Mouse (Mus musculus): Measurements from ENCODE around the gene Edaradd. TPM values are rescaled to one million over a fixed set of nuclear protein-coding genes. Genes with fewer than 3 reads are reported as not detected.

The Edaradd gene
- polyA plus RNA-seq, 1 experiment: 0.55 TPM

- peaks cover 5% of the 10 kb centered on the region for H3K36me3 ChIP-seq (ENCODE audit: control insufficient read depth, insufficient read depth, low read length)
Measured at GRCm38 (mm10) chr13:12442008-12442587, 78.1 kb downstream of the Edaradd start.

GRCm38 (mm10) chr13:12440813-12441212, 79.4 kb downstream of the Edaradd start:
- H3K27me3 ChIP-seq (replicated peaks; ENCODE audit: control insufficient read depth, insufficient read depth, low read length): no peaks in the 10 kb centered on the region
- TF ChIP-seq POLR2A (IDR thresholded peaks at IDR 0.05; ENCODE audit: low read depth, low read length): no peak
- TF ChIP-seq CTCF (conservative IDR thresholded peaks at IDR 0.05; ENCODE audit: insufficient read depth, insufficient read length, low read depth, low read length): no peak
- DNase-seq: no peak
- H3K4me3 ChIP-seq (ENCODE audit: insufficient read depth, low read depth, low read length): no peak overlapping the region
- no peaks in the 10 kb centered on the region for H3K4me1 ChIP-seq (ENCODE audit: control insufficient read depth, insufficient read depth, low read length)
- 94% methylated on average over 6 of the region's 6 CpGs for WGBS
- no peak overlapping the region for H3K27ac ChIP-seq (ENCODE audit: insufficient read depth, low read depth, low read length)
- H3K36me3 ChIP-seq (ENCODE audit: control insufficient read depth, insufficient read depth, low read length): peaks cover 5% of the 10 kb centered on the region

More at GRCm38 (mm10) chr13:12442008-12442587, 78.1 kb downstream of the Edaradd start:
- no peak overlapping the region for H3K4me3 ChIP-seq (ENCODE audit: insufficient read depth, low read depth, low read length)
- 83% methylated on average over 2 of the region's 2 CpGs for WGBS
- TF ChIP-seq CTCF (conservative IDR thresholded peaks at IDR 0.05; ENCODE audit: insufficient read depth, insufficient read length, low read depth, low read length) (no peak), POLR2A (IDR thresholded peaks at IDR 0.05; ENCODE audit: low read depth, low read length) (no peak)
- H3K27me3 ChIP-seq (replicated peaks; ENCODE audit: control insufficient read depth, insufficient read depth, low read length): no peaks in the 10 kb centered on the region
- no peaks in the 10 kb centered on the region for H3K4me1 ChIP-seq (ENCODE audit: control insufficient read depth, insufficient read depth, low read length)
- DNase-seq: peak; percentile 47
- H3K27ac ChIP-seq (ENCODE audit: insufficient read depth, low read depth, low read length): no peak overlapping the region

GRCm38 (mm10) chr13:12439586-12439985, 80.7 kb downstream of the Edaradd start:
- Histone ChIP-seq H3K27ac (ENCODE audit: insufficient read depth, low read depth, low read length) (no peak overlapping the region), H3K4me1 (ENCODE audit: control insufficient read depth, insufficient read depth, low read length) (no peaks in the 10 kb centered on the region), H3K36me3 (ENCODE audit: control insufficient read depth, insufficient read depth, low read length) (peaks cover 8% of the 10 kb centered on the region), H3K27me3 (replicated peaks; ENCODE audit: control insufficient read depth, insufficient read depth, low read length) (no peaks in the 10 kb centered on the region), H3K4me3 (ENCODE audit: insufficient read depth, low read depth, low read length) (no peak overlapping the region)
- no peak for DNase-seq
- WGBS: 90% methylated on average over 3 of the region's 3 CpGs
- TF ChIP-seq POLR2A (IDR thresholded peaks at IDR 0.05; ENCODE audit: low read depth, low read length) (no peak), CTCF (conservative IDR thresholded peaks at IDR 0.05; ENCODE audit: insufficient read depth, insufficient read length, low read depth, low read length) (no peak)

- H3K4me1 ChIP-seq (ENCODE audit: control insufficient read depth, insufficient read depth, low read length): no peaks in the 10 kb centered on the region
- no peak overlapping the region for H3K27ac ChIP-seq (ENCODE audit: insufficient read depth, low read depth, low read length)
- WGBS: 43% methylated on average over 5 of the region's 5 CpGs
- peak; percentile 64 for DNase-seq
- no peaks in the 10 kb centered on the region for H3K27me3 ChIP-seq (replicated peaks; ENCODE audit: control insufficient read depth, insufficient read depth, low read length)
- peaks cover 4% of the 10 kb centered on the region for H3K36me3 ChIP-seq (ENCODE audit: control insufficient read depth, insufficient read depth, low read length)
- no peak for TF ChIP-seq POLR2A (IDR thresholded peaks at IDR 0.05; ENCODE audit: low read depth, low read length)
- TF ChIP-seq CTCF (conservative IDR thresholded peaks at IDR 0.05; ENCODE audit: insufficient read depth, insufficient read length, low read depth, low read length): no peak
- H3K4me3 ChIP-seq (ENCODE audit: insufficient read depth, low read depth, low read length): no peak overlapping the region
Measured at GRCm38 (mm10) chr13:12433843-12434242, 86.4 kb downstream of the Edaradd start.

- no peaks in the 10 kb centered on the region for H3K27me3 ChIP-seq (replicated peaks; ENCODE audit: control insufficient read depth, insufficient read depth, low read length)
- no peak overlapping the region for H3K27ac ChIP-seq (ENCODE audit: insufficient read depth, low read depth, low read length)
- no peak for DNase-seq
- TF ChIP-seq POLR2A (IDR thresholded peaks at IDR 0.05; ENCODE audit: low read depth, low read length) (no peak), CTCF (conservative IDR thresholded peaks at IDR 0.05; ENCODE audit: insufficient read depth, insufficient read length, low read depth, low read length) (no peak)
- H3K4me3 ChIP-seq (ENCODE audit: insufficient read depth, low read depth, low read length): no peak overlapping the region
- H3K36me3 ChIP-seq (ENCODE audit: control insufficient read depth, insufficient read depth, low read length): peaks cover 4% of the 10 kb centered on the region
- WGBS: 95% methylated on average over 13 of the region's 13 CpGs
- H3K4me1 ChIP-seq (ENCODE audit: control insufficient read depth, insufficient read depth, low read length): no peaks in the 10 kb centered on the region
Measured at GRCm38 (mm10) chr13:12428556-12428955, 91.7 kb downstream of the Edaradd start.

Other genes starting within 250 kb of the Edaradd start
- 2.3 and 25.0 TPM in 2 replicates for gene Actn2, start 179.7 kb downstream of the Edaradd start, polyA plus RNA-seq (2012; rRNA removed)
- gene Heatr1, start 125.4 kb downstream of the Edaradd start, polyA plus RNA-seq (2012; rRNA removed): 16.0 and 19.5 TPM in 2 replicates
- 34.6 and 40.3 TPM in 2 replicates for gene Lgals8, start 55.5 kb downstream of the Edaradd start, polyA plus RNA-seq (2012; rRNA removed)
- 3.0 and 3.2 TPM in 2 replicates for gene Ero1lb, start 45.4 kb upstream of the Edaradd start, polyA plus RNA-seq (2012; rRNA removed)

Measured in kidney, adult 2 months (tissue).